Mouse (Mus musculus): Measurements from ENCODE around the gene Cox14. TPM values are rescaled to one million over a fixed set of nuclear protein-coding genes. Genes with fewer than 3 reads are reported as not detected.
"Not testable (repeated sequence)": the region's sequence is repeated elsewhere in the genome, so short reads cannot be mapped to it uniquely, and the experiment has no call there.

The Cox14 gene
- 100 to 1,000 TPM; 126 to 128 TPM for total RNA-seq (2021)

- intact Hi-C loops (cut with DNase I), result loop anchor here (2.0 to 5.0 kb wide), 2 partner anchors 47 to 177 kb away; partner anchors contain the start of gene Cers5
- DNase-seq (ENCODE audit: low spot score in 2 of 2), result peak; percentile 95 to 99
Observed at GRCm38 (mm10) chr15:99725341-99726155, at the start of gene Cox14. TSS of gene Cox14 (plus strand) at chr15:99725618.

GRCm38 (mm10) chr15:99677089-99677488 is 48.3 kb upstream of the Cox14 start:
- intact Hi-C loops (cut with DNase I), result loop anchor here (10.0 kb wide), 1 partner anchor 262 kb away; no protein-coding TSS in a partner anchor
- peak in 1 of 2 experiments; percentile 42 for DNase-seq (ENCODE audit: low spot score in 2 of 2)

DNA sequence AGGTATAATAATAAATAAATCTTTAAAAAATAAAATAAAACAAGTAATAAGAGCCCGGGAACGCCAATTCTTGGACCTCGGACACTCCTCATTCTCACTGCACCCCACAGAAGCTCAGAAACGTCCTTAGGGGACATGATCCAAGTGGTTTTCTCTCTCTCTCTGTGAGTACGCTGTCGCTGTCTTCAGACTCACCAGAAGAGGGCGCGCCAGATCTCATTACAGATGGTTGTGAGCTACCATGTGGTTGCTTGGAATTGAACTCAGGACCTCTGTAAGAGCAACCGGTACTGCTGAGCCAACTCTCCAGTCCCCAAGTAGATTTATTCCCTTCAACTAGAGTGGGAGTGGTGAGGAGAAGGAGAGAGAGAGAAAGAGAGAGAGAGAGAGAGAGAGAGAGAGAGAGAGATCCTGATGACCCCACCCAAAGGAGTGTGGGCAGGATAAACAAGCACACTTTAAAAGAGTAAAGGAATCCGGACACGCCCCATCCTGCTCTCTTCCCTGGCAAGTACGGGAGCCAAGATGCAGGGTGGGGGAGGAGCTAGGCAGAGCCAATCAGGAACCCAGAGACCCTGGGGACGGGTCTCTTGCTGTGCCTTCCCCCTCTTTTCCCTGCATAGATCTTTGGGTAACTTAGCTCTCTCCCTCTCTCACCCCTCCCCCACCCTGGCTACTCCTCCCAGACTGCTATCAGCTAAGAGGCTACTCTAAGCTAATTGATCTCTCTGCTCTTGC is 47.2 kb upstream of the Cox14 start:
- intact Hi-C loops (cut with DNase I), result loop anchor here (10.0 kb wide), 1 partner anchor 263 kb away; no protein-coding TSS in a partner anchor

GRCm38 (mm10) chr15:99679008-99679407 is 46.4 kb upstream of the Cox14 start:
- no peak for DNase-seq (ENCODE audit: low spot score in 2 of 2)
- intact Hi-C loops (cut with DNase I), result loop anchor here (10.0 kb wide), 1 partner anchor 264 kb away; no protein-coding TSS in a partner anchor

More for the DNA sequence above, 47.2 kb upstream of the Cox14 start:
- no peak for DNase-seq (ENCODE audit: low spot score in 2 of 2)

GRCm38 (mm10) chr15:99682880-99683279 is 42.5 kb upstream of the Cox14 start:
- no peak for DNase-seq (ENCODE audit: low spot score in 2 of 2)
- intact Hi-C loops (cut with DNase I), result no loop called here

- DNase-seq (ENCODE audit: low spot score in 2 of 2), result no peak
- intact Hi-C loops (cut with DNase I), result no loop called here
Observed at GRCm38 (mm10) chr15:99684156-99684555, 41.3 kb upstream of the Cox14 start.

DNA sequence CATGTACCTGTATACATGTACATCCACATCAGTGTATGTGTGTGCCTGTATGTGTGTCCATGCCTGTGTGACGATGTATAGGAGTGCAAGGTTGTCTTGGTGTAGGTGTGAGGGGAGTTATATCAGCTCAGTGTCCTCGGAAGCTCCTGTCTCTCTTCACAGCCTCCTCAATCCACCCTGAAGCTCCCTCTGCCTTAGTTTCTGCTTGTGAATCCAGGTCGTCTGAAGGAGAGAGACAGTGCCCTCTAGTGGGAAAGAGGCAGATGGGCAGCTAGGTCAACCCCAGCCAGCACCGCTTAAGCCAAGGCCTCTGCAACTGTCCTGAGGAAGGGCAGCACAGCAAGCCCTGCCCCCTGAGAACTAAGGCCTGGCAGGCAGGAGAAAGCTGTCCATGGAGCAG is 36.7 kb upstream of the Cox14 start:
- peak; percentile 56 to 80 for DNase-seq (ENCODE audit: low spot score in 2 of 2)
- intact Hi-C loops (cut with DNase I), result loop anchor here (1.0 to 5.0 kb wide), 2 partner anchors 92 to 191 kb away; no protein-coding TSS in a partner anchor

DNA sequence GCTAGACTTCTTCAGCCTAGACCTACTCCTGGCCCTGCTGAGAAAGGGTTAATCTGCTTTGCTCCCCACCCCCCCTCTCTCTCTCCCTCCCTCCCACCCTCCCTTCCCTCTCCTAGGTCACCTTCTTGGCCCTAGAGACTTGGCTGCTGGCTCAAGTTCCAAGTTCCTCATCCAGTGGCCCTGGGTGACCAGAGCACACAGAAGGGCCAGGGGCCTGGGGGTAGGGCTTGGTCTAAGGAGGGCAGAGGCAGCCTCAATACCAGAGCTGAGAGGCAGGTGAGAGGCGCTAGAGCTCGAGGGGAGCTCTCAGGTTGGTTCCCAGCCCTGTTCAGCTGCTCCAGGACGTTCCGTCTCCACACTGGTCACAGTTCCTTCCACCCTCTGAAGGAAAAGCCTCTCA is 34.5 kb upstream of the Cox14 start:
- intact Hi-C loops (cut with DNase I), result no loop called here
- no peak for DNase-seq (ENCODE audit: low spot score in 2 of 2)

GRCm38 (mm10) chr15:99691976-99692375 is 33.4 kb upstream of the Cox14 start:
- no peak for DNase-seq (ENCODE audit: low spot score in 2 of 2)
- intact Hi-C loops (cut with DNase I), result no loop called here

GRCm38 (mm10) chr15:99697309-99697708 is 28.1 kb upstream of the Cox14 start:
- DNase-seq (ENCODE audit: low spot score in 2 of 2), result no peak
- intact Hi-C loops (cut with DNase I), result no loop called here

DNA sequence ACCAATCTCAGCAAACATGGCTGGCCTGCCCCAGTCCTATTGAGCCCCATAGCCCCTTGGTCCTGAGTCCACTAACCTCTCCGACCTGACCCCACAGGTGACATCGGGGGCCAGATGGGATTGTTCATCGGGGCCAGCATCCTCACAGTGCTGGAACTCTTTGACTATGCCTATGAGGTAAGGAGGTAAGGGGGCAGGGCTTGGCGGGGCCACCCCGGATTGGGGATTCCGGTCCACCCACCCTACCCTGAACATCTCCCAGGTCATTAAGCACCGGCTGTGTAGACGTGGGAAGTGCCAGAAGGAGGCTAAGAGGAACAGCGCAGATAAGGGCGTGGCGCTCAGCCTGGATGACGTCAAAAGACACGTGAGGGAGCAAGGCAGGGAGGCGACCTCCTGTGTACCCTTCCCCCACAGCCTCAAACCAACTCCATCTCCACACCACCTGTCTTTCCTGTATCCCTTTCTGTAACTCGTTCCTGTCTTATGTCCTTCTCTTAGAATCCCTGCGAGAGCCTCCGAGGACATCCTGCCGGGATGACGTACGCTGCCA is 26.8 kb upstream of the Cox14 start:
- DNase-seq (ENCODE audit: low spot score in 2 of 2), result peak in 1 of 2 experiments; percentile 67
- intact Hi-C loops (cut with DNase I), result no loop called here

GRCm38 (mm10) chr15:99699715-99700114 is 25.7 kb upstream of the Cox14 start:
- no peak for DNase-seq (ENCODE audit: low spot score in 2 of 2)
- intact Hi-C loops (cut with DNase I), result no loop called here

GRCm38 (mm10) chr15:99700219-99701106 is 25.0 kb upstream of the Cox14 start:
- DNase-seq (ENCODE audit: low spot score in 2 of 2), result no peak
- intact Hi-C loops (cut with DNase I), result no loop called here

GRCm38 (mm10) chr15:99701640-99701998 is 23.8 kb upstream of the Cox14 start:
- DNase-seq (ENCODE audit: low spot score in 2 of 2); intact Hi-C loops (cut with DNase I): not testable (repeated sequence)

- DNase-seq (ENCODE audit: low spot score in 2 of 2), result peak; percentile 95 to 98
- intact Hi-C loops (cut with DNase I), result loop anchor here (2.0 kb wide), 1 partner anchor 15 kb away; the partner anchor contains the start of gene Gpd1
Observed at GRCm38 (mm10) chr15:99701999-99702900, 23.2 kb upstream of the Cox14 start, which contains the start of gene Smarcd1. TSS of gene Smarcd1 (plus strand) at chr15:99702129.

- intact Hi-C loops (cut with DNase I), result loop anchor here (2.0 kb wide), 1 partner anchor 14 kb away; the partner anchor contains the start of gene Gpd1
- DNase-seq (ENCODE audit: low spot score in 2 of 2), result no peak
Observed at GRCm38 (mm10) chr15:99703104-99703503, 22.3 kb upstream of the Cox14 start.

- no peak for DNase-seq (ENCODE audit: low spot score in 2 of 2)
- intact Hi-C loops (cut with DNase I), result loop anchor here (2.0 kb wide), 1 partner anchor 13 kb away; the partner anchor contains the start of gene Gpd1
Observed at GRCm38 (mm10) chr15:99703676-99704040, 21.8 kb upstream of the Cox14 start.
